Mouse (Mus musculus) adrenal gland, postnatal 10 days (tissue): ENCODE measurements around the gene Cacnb2. TPM values are rescaled to one million over a fixed set of nuclear protein-coding genes. Genes with fewer than 3 reads are reported as not detected.

Experiments
- DNase-seq: peaks from one replicate; pipeline ENCODE4 v3.0.0; 2021; ENCODE audit warnings: mixed read lengths
- total RNA-seq, 2 experiments: library from RNA; stranded (reverse); gene quantifications; 2 replicates each; pipeline ENCODE4 v1.2.3; 2021

Gene Cacnb2
- total RNA-seq, 2 experiments from 2014 or later, result 29.6 to 42.6 TPM

GRCm38 (mm10) chr2:14774375-14774774 lies 171.5 kb downstream of the Cacnb2 start:
- DNase-seq, result no peak

GRCm38 (mm10) chr2:14774857-14775495 lies 172.1 kb downstream of the Cacnb2 start:
- no peak for DNase-seq

- DNase-seq, result no peak
Observed at GRCm38 (mm10) chr2:14787983-14788382, 185.1 kb downstream of the Cacnb2 start.

- no peak for DNase-seq
Observed at GRCm38 (mm10) chr2:14801446-14802046, 198.7 kb downstream of the Cacnb2 start.

GRCm38 (mm10) chr2:14807650-14808347 lies 204.9 kb downstream of the Cacnb2 start:
- DNase-seq, result no peak

- no peak for DNase-seq
Observed at GRCm38 (mm10) chr2:14814977-14815376, 212.1 kb downstream of the Cacnb2 start.

- no peak for DNase-seq
Observed at GRCm38 (mm10) chr2:14818651-14819050, 215.8 kb downstream of the Cacnb2 start.

- peak; percentile 47 for DNase-seq
Observed at GRCm38 (mm10) chr2:14820946-14821345, 218.1 kb downstream of the Cacnb2 start.

GRCm38 (mm10) chr2:14823105-14823504 lies 220.2 kb downstream of the Cacnb2 start:
- DNase-seq, result no peak

- no peak for DNase-seq
Observed at GRCm38 (mm10) chr2:14823816-14824348, 221.0 kb downstream of the Cacnb2 start.

- no peak for DNase-seq
Observed at GRCm38 (mm10) chr2:14825146-14825545, 222.3 kb downstream of the Cacnb2 start.

GRCm38 (mm10) chr2:14829451-14829850 lies 226.6 kb downstream of the Cacnb2 start:
- peak; percentile 40 for DNase-seq

GRCm38 (mm10) chr2:14831308-14831707 lies 228.4 kb downstream of the Cacnb2 start:
- DNase-seq, result no peak

GRCm38 (mm10) chr2:14834700-14835317 lies 231.9 kb downstream of the Cacnb2 start:
- no peak for DNase-seq

- no peak for DNase-seq
Observed at GRCm38 (mm10) chr2:14841272-14841671, 238.4 kb downstream of the Cacnb2 start.

- DNase-seq, result no peak
Observed at GRCm38 (mm10) chr2:14846727-14847126, 243.8 kb downstream of the Cacnb2 start.

GRCm38 (mm10) chr2:14847188-14847587 lies 244.3 kb downstream of the Cacnb2 start:
- no peak for DNase-seq

GRCm38 (mm10) chr2:14850831-14851230 lies 247.9 kb downstream of the Cacnb2 start:
- DNase-seq, result no peak

- DNase-seq, result no peak
Observed at GRCm38 (mm10) chr2:14851383-14851782, 248.5 kb downstream of the Cacnb2 start.

- no peak for DNase-seq
Observed at GRCm38 (mm10) chr2:14854054-14854453, 251.2 kb downstream of the Cacnb2 start.

GRCm38 (mm10) chr2:14858301-14858700 lies 255.4 kb downstream of the Cacnb2 start:
- DNase-seq, result no peak

- no peak for DNase-seq
Observed at GRCm38 (mm10) chr2:14860350-14860749, 257.5 kb downstream of the Cacnb2 start.

GRCm38 (mm10) chr2:14861613-14862012 lies 258.7 kb downstream of the Cacnb2 start:
- DNase-seq, result no peak
